Mouse (Mus musculus): ENCODE results near the gene Prm3. TPM values are rescaled to one million over a fixed set of nuclear protein-coding genes. Genes with fewer than 3 reads are reported as not detected.

Prm3 gene
- polyA plus RNA-seq (2012; rRNA removed), result not detected in 2 replicates

DNA sequence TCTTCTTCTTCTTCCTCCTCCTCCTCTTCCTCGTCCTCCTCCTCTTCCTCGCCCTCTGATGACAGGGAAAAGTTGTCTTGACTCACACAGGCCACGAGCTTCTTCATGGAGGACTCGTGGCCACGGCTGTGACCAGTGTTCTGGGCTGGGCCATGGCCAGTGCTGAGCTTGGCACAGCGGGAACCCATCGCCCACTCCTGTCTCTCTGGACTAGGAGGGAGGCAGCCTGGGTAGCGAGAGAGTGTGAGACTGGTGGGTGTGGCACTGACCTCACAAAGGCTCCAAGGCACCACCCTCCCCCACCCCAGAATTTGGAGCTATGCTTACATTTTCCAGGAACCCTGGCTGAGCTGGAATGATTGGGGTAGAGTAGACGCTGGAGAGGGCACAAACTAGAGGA lies at the start of gene Prm3:
Gene Prm3, minus strand, starts transcription at position 213 of the 400 bp plus-strand sequence.

DNA sequence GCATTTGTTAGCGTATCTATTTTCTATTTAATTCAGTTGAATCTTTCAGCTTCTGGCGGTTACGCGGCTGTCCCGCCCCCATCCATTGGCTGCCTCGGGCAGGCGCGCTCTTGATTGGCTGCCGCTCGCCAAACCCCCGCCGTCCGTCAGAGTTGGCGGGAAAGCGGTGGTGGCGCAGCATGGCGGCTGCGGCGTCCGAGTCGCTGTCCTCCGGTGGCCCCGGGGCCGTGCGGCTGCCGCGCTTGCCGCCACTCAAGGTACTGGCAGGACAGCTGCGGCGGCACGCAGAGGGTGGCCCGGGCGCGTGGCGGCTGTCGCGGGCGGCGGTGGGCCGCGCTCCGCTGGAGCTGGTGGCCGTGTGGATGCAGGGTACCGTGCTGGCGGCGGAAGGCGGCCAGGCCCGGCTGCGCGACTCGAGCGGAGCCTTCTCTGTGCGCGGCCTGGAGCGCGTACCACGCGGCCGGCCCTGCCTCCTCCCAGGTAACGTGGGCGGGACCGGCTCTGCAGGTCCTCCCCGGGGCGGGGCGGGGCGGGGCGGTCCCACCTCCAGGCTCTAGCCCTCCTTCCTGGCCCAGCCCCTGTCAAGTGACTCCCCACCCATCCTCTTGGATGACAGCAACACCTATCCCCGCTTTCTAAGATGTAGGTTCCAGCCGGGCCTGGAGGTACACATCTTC lies 44.3 kb upstream of the Prm3 start, which contains the start of gene Rmi2:
Gene Rmi2, plus strand, starts transcription at position 149 of the 677 bp plus-strand sequence.

DNA sequence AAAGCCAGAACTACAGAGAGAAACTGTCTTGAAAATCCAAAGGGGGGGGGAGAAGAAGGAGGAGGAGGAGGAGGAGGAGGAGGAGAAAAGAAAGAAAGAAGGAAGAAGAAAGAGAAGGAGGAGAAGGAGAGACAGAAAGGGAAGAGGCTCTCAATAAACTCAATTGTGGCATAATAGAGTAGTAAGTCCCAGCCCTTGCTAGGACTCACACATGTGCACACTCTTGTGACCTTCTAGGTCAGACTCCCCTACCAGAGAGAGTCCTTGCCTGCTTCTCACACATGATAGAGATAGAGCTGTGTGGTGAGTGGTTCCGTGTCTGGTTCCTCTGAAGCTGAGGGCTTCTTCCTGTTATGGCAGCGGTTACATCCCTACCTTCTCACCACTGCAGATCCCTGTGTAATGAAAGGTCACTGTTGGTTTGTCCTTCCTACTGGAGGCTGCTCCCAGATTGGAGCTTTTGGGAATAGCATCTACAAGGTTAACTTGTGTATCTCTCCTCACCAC lies 22.2 kb upstream of the Prm3 start, which contains the start of gene Gm11172:
Gene Gm11172, plus strand, starts transcription at position 51 of the 507 bp plus-strand sequence.

GRCm38 (mm10) chr16:10805789-10806527 lies 15.2 kb upstream of the Prm3 start, which contains the start of gene Prm1:
Prm1 (minus strand) TSS chr16:10805839.

DNA sequence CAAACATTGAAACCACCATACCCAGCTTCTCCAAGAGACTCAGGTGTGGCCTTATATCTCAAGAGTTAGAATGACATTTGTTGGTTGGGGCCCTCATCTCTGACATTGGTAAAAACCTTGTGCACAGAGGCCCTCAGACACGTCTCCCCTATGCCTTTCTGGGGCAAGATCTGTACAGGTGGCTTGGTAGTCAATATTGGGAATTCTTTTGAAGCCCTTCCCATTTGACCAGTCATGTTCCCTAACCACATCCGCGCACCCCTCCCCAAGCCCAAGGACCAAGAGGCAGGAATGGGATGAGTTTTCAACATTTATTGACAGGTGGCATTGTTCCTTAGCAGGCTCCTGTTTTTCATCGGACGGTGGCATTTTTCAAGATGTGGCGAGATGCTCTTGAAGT lies 5.3 kb upstream of the Prm3 start, which contains the start of gene Prm2:
Gene Prm2, minus strand, starts transcription at position 101 of the 400 bp plus-strand sequence.

DNA sequence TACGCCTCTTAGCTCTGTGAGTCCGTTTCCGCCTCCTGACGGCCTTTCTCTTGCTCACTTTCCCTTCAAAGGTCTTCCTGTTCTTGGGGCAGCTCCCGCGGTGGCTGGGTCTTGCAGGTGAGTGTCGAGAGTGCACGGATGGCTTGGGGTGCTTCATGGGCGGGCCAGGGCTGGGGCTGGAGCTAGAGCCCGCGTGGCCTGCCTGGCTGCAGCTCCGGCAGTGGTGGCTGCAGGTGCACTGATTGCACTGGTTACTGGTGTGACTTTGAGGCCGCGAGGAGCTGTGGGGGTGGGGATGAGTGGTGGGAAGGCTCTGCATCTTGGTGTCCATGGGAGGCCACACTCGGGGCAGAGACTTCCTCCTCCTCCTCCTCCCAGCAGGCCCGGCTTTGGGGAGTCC lies 2.4 kb downstream of the Prm3 start, which contains the start of gene Tnp2:
Gene Tnp2, minus strand, starts transcription at position 390 of the 400 bp plus-strand sequence.

GRCm38 (mm10) chr16:10785371-10786231 lies 5.1 kb downstream of the Prm3 start, which contains the start of gene Socs1:
Socs1 (minus strand) TSS chr16:10785536.

Other genes with a start within 250 kb of the Prm3 start
- 69.4 and 87.4 TPM in 2 replicates for gene Dexi, start 247.9 kb downstream of the Prm3 start, polyA plus RNA-seq (2012; rRNA removed)
- gene Clec16a, start 245.6 kb downstream of the Prm3 start, polyA plus RNA-seq (2012; rRNA removed), result 11.7 and 14.5 TPM in 2 replicates
- 11.1 and 12.1 TPM in 2 replicates for gene Socs1, start 5.4 kb downstream of the Prm3 start, polyA plus RNA-seq (2012; rRNA removed)
- gene Tnp2, start 2.3 kb downstream of the Prm3 start, polyA plus RNA-seq (2012; rRNA removed), result not detected in 2 replicates
- gene Prm2, start 5.2 kb upstream of the Prm3 start, polyA plus RNA-seq (2012; rRNA removed), result 0.22 and 0.36 TPM in 2 replicates
- not detected in 2 replicates for gene Prm1, start 14.9 kb upstream of the Prm3 start, polyA plus RNA-seq (2012; rRNA removed)
- not detected in 2 replicates for gene Gm11172, start 22.0 kb upstream of the Prm3 start, polyA plus RNA-seq (2012; rRNA removed)
- gene Rmi2, start 44.1 kb upstream of the Prm3 start, polyA plus RNA-seq (2012; rRNA removed), result 4.7 and 5.2 TPM in 2 replicates